Mouse (Mus musculus): ENCODE measurements around the gene Oas2. TPM values are rescaled to one million over a fixed set of nuclear protein-coding genes. Genes with fewer than 3 reads are reported as not detected.
A peak's percentile ranks its signal among the peaks of the same experiment; 100 is the strongest.
"Not testable (repeated sequence)": the region's sequence is repeated elsewhere in the genome, so short reads cannot be mapped to it uniquely, and the experiment has no call there.

Oas2 gene
- total RNA-seq (2021), result under 1 TPM in 1 of 2 experiments, not detected in 1; 0.18 TPM
- long read RNA-seq, result 0 reads

DNA sequence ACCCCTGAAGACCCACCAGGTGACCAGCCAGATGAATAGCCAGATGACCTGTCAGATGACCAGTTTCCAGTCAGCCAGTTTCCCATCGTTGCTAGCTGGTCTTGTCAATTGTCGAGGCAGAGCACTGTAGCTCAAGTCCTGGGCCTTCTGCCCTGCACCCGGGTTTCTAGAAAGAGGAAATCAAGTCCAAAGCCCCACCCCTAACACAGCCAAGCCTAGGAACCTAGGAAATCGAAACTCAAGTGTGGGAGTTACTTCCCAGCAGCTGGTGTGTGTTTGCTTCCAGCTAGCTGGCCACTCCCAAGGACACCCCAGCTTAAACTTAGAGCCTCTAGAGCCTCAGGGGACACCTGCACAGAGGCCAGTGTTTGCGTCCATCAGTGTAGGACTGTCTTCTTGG lies at the start of gene Oas2:
Oas2 (minus strand) TSS at position 166 of the 400 bp plus-strand sequence.
- DNase-seq (ENCODE audit: low spot score in 2 of 2), result no peak

DNA sequence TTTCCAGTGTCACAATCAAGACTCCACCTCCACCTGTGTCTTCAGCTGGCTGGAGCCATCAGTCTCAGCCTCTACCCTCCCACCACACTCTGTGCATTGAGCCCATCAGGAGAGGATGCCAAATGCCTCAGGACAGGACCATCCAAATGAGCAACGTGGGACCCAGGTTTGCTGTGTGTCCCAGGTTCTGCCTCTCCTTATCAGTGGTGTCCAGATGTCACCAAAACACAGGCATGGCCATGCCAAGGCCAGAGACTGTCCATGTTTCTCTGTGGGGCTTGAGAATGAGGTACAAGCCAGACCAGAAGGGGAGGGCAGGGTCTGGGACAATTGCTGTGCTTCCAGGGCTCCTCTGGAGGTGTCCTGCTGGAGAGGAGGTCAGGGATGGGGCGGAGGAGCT lies 49.3 kb upstream of the Oas2 start:
- DNase-seq (ENCODE audit: low spot score in 2 of 2), result not testable (repeated sequence)

DNA sequence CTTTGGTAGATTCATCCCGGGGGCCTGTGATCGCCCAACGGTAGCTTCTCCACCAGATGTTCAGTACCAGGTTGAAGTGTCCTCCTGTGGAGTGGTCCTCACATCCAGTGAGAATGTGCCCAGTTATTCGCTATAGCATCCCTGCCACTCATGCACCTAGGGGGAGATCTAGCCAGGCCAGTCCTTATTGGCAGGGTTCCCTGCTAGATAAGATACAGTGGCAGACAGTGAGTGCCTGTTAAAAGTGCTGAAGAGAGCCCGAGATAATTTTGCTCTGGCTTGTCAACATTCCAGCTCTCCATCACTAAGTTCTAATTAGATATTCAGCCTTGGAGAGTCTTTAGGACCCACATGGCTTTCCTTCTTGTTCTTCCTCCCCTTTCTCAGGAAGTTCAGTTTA lies 48.5 kb upstream of the Oas2 start:
- DNase-seq (ENCODE audit: low spot score in 2 of 2), result not testable (repeated sequence)

DNA sequence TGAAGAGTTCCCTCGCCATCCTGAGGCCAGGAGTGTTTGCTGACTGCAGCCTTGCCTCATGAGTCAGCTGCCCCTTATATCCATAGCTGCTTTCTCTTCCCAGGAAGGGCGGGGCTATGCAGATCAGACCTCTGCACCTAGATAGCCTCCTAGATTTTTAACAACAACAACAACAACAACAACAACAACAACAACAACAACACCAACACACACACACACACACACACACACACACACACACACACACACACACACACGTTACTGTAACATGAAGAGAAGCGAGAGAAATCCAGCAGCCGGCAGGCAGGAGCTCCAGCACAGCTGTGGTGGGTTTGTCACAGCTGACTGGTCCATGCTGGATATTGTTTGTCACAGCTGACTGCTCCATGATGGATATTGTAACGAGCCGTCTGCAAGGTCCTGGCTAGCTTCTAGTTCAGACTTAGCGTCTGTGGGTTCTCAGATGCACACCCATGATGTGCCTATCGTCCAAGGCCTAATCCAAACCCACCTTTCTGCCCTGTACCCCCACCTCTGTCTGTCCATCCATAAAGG lies 45.9 kb upstream of the Oas2 start, which contains the start of gene Oas1e:
Oas1e (minus strand) TSS at position 51 of the 555 bp plus-strand sequence.
- not testable (repeated sequence) for DNase-seq (ENCODE audit: low spot score in 2 of 2)

DNA sequence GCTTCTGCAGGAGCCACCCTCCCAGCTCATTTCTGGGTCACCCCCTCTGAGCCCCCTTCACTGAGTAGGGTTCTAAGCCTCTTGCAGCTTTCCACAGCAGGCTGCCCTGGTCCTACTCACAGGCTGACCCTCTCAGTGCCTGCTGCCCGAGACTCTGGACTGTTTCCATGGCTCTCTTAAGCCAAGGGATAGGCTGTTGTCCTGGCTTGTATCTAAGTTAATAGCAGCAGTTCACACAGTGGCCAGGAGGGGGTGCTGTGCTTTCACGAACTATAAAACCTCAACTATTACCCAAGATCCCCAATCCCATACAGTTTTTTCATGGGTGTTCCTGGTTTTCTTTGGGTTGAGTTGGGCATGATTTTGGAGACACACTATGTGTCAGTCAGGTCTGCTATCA lies 43.4 kb upstream of the Oas2 start:
- DNase-seq (ENCODE audit: low spot score in 2 of 2), result peak; percentile 63 to 64

DNA sequence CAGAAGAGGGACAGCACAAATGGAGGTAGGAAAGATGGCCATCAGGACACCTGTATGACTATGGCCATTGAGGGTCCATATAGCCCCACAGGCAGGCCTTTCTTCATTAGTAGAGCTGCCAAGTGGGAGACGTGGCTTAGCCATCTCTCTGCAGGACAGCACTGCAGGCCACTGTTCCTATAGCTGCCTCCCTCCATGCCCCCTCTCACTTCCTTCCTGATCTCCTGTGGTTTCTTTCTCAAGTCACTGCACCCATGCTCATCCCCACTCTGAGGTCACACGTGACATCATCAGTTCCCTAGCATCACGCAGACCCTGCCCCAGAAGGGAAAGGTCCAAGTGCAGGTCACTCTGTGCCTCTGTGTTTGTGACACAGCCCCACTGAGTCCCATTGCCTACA lies 37.4 kb upstream of the Oas2 start:
- DNase-seq (ENCODE audit: low spot score in 2 of 2), result no peak

DNA sequence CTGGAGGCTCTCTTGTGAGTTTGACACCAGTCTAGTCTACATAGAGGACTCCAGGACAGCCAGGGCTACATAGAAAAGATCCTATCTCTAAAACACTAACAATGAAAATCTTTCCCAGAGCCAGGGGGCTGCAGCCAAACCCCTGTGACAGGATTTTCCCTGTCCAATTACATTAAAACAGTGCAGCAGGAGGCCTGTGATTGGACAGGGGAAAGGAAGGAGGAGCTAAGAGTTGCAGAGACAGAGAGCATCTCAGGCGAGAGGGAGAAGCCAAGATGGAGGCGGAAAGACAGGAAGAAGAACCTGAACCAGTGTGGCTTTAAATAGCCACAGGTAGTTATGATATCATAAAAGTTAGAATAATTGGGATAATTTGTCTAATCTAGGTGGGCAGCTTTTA lies 32.8 kb upstream of the Oas2 start:
- no peak for DNase-seq (ENCODE audit: low spot score in 2 of 2)

DNA sequence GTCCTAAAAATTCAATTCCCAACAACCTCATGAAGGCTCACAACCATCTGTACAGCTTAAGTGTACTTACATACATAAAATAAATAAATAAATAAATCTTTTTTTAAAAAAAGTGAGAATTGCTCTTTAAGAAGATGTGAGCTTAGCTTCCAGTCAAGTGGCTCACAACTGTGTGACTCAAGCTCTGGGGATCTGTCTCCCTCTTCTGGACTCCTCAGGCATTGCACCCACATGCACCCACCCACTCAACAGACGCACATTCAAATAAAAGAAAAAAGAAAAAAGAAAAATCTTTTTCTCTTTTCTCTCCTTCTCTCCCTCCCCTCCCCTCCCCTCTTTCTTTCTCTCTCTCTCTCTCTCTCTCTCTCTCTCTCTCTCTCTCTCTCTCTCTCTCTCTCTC lies 32.0 kb upstream of the Oas2 start:
- DNase-seq (ENCODE audit: low spot score in 2 of 2), result peak in 1 of 2 experiments; percentile 28

DNA sequence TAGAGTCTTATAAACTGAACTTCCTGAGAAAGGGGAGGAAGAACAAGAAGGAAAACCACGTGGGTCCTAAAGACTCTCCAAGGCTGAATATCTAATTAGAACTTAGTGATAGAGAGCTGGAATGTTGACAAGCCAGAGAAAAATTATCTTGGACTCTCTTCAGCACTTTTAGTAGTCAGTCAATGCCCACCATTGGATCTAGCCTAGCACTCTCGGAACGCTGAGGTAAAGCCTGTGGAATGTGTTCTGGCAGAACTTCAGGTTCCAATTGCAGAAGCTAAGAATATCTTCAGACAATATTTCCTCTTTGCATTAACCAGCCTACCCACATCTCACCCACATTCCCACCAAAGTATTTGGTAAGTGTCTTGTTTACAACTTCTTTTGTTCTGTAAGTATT lies 30.3 kb upstream of the Oas2 start:
- no peak for DNase-seq (ENCODE audit: low spot score in 2 of 2)

DNA sequence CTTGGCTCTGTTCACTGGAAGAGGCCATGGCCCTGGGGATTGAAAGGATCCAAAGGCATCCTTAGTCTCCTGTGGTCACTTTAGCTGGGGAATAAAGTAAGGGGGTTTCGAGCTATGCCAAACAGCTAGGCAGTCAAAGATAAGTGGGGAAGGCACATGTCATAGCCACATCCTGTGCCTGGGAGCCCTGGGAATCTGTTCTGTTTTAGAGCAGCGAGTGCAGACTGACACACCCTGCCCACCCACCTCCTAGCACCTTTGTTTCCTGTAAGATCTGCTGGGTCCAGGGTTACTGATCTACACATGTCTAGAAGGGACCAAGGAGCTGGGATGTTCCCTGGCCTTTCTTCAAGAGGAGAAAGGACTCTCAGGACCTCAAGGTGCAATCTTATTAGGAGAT lies 29.3 kb upstream of the Oas2 start:
- DNase-seq (ENCODE audit: low spot score in 2 of 2), result no peak

DNA sequence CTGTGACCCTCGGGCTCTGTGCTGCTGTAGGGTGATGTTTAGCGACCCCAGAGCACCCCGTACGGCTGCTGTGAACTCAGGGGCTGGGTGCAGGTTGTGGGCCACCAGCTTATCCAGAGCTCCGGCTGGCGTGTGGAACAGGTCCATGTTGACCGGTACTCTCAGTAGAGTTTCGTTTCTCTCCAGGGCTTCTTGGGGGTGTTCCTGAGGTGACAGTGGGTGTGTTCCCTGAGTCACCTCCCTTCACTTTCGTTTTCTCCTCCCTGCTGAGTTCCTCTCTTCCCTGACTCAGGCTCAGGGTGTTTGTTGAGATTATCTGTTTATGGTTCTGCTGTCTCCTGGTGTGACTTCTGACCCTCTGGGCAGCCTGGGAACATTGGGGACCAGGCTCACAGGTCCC lies 27.8 kb upstream of the Oas2 start, which contains the start of gene Oas3:
Oas3 (minus strand) TSS at position 184 of the 400 bp plus-strand sequence.
- DNase-seq (ENCODE audit: low spot score in 2 of 2), result no peak

DNA sequence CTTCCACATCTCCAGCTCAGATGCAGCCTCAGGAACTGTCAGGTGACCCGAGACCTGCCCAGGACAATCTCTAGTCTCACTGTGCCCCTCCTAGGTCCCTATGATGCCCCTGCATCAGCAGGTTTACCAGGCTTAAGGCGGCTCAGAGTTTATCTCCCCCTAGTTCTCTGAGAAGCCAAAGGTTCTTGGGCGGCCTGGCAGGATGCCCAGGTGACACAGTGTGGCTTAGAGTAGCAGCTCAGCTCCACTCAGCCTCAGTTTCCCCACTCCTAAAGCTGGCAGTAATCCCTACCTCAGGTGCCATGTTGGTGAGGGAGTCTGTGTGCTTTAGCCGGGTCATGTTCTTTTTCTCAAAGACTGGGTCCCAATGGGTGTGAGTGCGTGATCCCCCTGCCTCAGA lies 27.1 kb upstream of the Oas2 start:
- no peak for DNase-seq (ENCODE audit: low spot score in 2 of 2)

DNA sequence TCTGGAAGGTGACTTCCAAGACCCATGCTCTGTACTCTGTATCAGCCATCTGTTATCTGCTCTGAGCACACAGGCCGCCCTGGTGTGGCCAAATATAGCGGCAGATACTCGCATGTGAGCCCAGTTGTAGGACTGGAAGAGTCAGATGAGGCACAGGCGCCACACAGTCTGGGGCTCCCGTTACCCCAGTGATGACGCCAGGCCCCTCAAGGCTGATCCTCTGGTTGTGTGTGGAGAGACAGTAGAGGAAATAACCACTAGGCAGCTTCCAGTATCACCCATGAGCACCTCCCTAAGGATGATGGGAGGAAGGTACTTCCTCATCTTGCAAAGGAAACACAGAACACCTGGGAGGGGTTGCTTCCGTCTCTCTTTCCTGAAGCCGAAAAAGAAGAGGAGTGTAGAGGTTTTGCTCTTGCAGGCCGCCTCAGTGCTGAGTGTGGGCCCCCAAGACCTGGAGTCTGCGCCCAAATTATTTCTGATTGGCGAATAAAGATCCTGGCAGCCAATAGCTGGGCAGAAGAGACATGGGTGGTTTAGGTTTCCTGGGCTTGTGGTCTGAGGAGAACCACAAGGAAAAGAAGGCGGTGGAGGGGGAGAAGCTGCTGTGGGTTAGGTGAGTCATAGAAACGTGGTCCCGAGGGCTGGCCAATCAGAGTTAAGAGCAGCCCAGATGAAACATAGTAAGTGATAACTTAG lies 25.8 kb upstream of the Oas2 start:
- no peak for DNase-seq (ENCODE audit: low spot score in 2 of 2)

DNA sequence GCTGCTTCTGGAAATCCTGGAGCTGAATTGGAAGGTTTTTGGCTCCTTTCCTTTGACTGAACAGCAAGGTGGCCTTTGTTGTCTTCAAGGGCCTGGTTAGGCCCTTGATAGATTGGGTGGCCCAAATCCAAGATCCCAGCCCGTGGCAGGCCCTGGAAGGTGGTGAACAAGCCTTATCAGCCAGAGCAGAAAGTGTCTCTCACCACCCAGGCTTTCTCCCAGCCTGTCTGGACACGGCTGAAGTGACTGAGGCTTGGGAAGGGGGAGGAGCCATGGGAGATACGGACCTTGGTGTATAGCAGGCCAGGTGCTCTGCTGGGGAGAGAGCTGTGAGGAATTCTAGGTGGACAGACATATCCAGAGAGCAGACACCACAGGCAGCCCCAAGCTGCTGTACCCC lies 19.7 kb upstream of the Oas2 start:
- no peak for DNase-seq (ENCODE audit: low spot score in 2 of 2)

DNA sequence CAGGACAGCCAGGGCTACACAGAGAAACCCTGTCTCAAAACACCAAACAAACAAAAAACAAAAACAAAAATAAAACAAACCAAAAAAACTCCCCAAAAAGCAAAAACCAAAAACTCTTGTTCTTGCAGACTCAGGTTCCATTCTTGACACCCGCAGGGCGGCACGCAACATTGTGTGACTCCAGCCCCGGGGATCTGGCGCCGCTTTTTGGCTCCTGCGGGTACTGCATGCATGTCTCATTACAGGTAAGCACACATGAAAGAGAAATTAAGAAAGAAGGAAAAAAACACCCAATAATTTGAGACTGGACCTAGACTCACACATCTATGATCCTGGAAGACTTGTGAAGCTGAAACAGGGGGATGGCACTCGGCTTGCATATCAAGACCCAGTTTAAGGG lies 15.4 kb upstream of the Oas2 start:
- no peak for DNase-seq (ENCODE audit: low spot score in 2 of 2)

DNA sequence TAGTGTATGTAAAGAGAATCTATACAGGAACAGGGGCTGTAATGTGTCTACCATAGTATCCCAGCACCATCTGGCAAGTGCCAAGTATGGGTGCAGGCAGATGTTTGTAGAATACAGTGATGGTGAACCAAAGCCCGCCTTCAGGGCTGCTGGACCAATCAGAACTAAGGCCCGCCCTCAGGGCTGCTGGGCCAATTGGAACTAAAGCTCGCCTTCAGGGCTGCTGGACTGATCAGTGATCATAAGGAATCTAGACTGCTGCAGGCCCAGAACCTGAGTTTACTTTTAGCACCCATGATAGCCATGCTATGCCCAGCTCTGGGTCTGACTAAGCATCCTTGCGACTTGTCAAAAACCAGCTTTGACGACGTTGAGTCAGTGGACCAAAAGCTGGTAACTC lies 12.2 kb upstream of the Oas2 start:
- DNase-seq (ENCODE audit: low spot score in 2 of 2), result no peak

DNA sequence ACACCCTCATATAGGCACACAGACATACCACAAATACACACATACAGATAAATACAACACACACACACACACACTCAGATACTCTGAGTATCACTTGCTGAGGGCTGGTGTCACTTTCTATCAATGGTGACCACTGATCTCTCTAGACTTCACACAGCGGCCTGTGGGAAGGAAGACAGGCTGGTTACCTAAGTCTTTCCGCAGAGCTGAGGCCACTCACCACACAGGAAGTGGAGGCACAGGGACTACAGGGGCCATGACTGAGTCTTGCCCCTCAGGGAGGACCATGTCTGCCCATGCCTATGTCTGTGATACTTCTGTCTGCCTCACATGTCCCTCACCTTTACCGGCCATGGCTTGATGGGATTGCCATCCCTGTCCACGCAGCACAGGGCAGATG lies 4.6 kb upstream of the Oas2 start:
- no peak for DNase-seq (ENCODE audit: low spot score in 2 of 2)

DNA sequence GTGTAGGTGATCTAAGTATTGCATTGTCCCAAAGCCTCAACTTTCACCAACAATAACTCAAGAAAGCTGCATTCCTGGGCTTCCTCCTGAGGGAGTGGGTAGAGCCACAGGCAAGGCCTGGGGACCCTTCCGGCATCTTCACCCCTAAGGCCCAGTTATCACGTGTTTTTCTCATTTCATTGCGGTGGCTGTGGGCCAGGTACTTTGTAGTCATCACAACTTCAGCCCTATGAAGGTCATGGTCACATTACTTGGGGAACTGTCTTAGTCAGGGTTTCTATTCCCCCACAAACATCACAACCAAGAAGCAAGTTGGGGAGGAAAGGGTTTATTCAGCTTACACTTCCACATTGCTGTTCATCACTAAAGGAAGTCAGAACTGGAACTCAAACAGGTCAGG lies 3.1 kb upstream of the Oas2 start:
- DNase-seq (ENCODE audit: low spot score in 2 of 2), result no peak

DNA sequence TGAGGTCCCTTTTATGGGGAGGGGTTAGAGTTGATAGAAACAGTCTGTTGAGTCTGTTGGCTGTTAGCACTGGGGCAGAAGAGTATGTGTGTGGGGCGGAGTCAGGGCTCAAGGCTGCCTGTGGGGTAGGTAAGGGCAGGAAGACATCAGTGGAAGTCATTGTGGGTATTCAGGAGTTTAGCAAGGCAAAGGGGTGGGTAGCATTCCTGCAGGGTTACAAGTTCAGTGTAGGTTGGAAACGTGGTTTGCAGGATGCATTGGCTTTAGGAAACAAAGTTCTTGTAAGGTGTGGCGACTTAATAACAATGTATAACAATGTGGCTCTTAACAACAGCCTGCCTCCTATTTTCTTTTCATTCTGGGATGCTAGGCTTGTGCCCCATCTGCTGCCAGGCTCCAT lies 1.6 kb upstream of the Oas2 start:
- DNase-seq (ENCODE audit: low spot score in 2 of 2), result no peak

DNA sequence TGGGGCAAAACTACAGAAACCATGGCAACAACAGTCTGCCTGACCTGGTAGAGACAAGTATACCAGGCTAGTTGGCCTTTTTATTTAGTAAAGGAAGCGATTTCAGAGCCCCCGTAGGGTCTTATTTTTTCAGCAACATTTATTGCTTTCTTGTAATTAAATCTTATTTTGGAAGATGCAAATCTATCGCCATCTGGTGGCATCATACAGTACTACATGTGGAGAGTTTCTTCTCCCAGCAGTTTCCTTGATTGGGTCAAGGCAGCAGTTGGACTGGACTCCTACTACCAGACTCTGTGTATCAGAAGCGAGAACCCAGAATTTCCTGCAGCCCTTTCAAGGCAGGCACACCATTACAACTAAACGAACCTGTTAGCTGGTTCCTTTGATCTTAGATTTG lies 3.2 kb downstream of the Oas2 start:
- DNase-seq (ENCODE audit: low spot score in 2 of 2), result peak; percentile 70 to 75

DNA sequence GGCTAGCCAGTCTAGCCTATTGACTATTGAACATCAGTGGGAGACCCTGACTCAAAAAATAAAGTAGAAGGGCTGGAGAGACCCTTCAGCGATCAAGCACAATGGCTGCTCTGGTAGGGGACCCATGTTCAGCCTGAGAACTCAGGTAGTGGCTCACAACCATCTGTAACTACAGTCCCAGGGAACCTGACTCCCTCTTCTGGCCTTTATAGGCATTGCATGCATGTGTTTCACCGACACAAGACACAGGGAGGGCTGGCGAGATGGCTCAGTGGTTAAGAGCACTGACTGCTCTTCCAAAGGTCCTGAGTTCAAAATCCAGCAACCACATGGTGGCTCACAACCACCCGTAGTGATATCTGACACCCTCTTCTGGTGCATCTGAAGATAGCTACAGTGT lies 7.5 kb downstream of the Oas2 start:
- peak; percentile 31 to 43 for DNase-seq (ENCODE audit: low spot score in 2 of 2)

DNA sequence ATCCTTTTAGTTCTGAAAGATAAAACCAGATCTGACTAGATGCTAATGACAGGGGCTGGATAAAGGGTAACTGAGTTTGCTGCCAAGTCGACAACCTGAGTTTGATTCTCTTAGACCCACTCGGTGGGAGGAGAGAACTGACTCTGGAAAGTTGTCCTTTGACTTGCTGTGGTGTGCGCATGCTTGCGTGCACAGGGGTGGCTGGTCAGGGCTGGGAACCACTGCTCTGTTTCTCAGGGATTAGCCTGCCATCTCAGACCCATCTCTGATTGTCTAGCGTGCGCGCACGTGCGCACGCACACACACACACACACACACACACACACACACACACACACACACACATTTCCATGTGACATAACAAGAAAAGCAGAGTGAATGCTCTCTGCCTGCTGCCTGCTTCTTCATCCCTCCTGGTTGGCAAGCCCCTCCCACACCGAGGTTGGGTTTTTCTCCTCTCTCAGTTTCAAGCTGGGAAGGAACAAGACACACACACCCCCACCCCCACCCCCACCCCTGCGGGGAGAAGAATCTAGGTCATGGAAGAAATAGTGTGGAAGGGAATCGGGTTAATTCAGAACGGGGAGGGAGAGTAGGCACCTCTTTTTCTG lies 15.2 kb downstream of the Oas2 start:
- no peak for DNase-seq (ENCODE audit: low spot score in 2 of 2)

DNA sequence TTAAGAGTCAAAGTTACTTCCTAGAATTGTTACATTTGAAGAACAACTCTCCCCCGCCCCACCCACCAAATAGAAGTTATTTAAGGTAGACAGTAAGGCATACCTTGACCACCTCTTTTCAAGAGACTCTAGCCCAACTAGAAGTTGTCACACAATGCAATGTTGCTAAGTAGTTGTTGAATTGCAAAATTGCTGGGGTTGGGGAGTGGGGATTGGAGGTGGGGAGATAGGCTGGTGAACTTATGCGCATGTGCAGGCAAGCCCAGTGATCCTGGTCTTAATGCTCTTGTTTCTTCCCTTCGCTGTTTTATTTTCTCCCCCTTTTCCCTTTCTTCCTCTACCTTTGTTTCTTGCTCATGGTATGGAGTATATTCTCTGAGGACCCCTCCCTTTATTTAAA lies 16.0 kb downstream of the Oas2 start:
- DNase-seq (ENCODE audit: low spot score in 2 of 2), result no peak

All from layer of hippocampus, postnatal 10 days (tissue).